Mouse (Mus musculus): ENCODE results near the gene Slc8a2.

Slc8a2 gene

GRCm38 (mm10) chr7:16161302-16161701, 31.7 kb downstream of the Slc8a2 start:
- no peak for DNase-seq (ENCODE audit: extremely low spot score, low read depth, low spot score)

- no peak for DNase-seq (ENCODE audit: extremely low spot score, low read depth, low spot score)
Observed at GRCm38 (mm10) chr7:16162036-16162435, 32.4 kb downstream of the Slc8a2 start.

- DNase-seq (ENCODE audit: extremely low spot score, low read depth, low spot score), result no peak
Observed at GRCm38 (mm10) chr7:16172141-16172581, 42.5 kb downstream of the Slc8a2 start.

GRCm38 (mm10) chr7:16172586-16173140, 43.0 kb downstream of the Slc8a2 start:
- no peak for DNase-seq (ENCODE audit: extremely low spot score, low read depth, low spot score)

GRCm38 (mm10) chr7:16173146-16173545, 43.5 kb downstream of the Slc8a2 start:
- DNase-seq (ENCODE audit: extremely low spot score, low read depth, low spot score), result no peak

GRCm38 (mm10) chr7:16174597-16175541, 45.2 kb downstream of the Slc8a2 start, which contains the start of gene Meis3:
Meis3 (plus strand) TSS chr7:16175090.
- DNase-seq (ENCODE audit: extremely low spot score, low read depth, low spot score), result no peak

GRCm38 (mm10) chr7:16175542-16175931, 45.9 kb downstream of the Slc8a2 start:
- no peak for DNase-seq (ENCODE audit: extremely low spot score, low read depth, low spot score)

GRCm38 (mm10) chr7:16178114-16178513, 48.5 kb downstream of the Slc8a2 start:
- no peak for DNase-seq (ENCODE audit: extremely low spot score, low read depth, low spot score)

- DNase-seq (ENCODE audit: extremely low spot score, low read depth, low spot score), result no peak
Observed at GRCm38 (mm10) chr7:16183663-16184062, 54.0 kb downstream of the Slc8a2 start.

- no peak for DNase-seq (ENCODE audit: extremely low spot score, low read depth, low spot score)
Observed at GRCm38 (mm10) chr7:16187494-16187893, 57.9 kb downstream of the Slc8a2 start.

- DNase-seq (ENCODE audit: extremely low spot score, low read depth, low spot score), result no peak
Observed at GRCm38 (mm10) chr7:16192315-16192714, 62.7 kb downstream of the Slc8a2 start.

GRCm38 (mm10) chr7:16193702-16194101, 64.1 kb downstream of the Slc8a2 start:
- DNase-seq (ENCODE audit: extremely low spot score, low read depth, low spot score), result no peak

GRCm38 (mm10) chr7:16196616-16197015, 67.0 kb downstream of the Slc8a2 start:
- no peak for DNase-seq (ENCODE audit: extremely low spot score, low read depth, low spot score)

- no peak for DNase-seq (ENCODE audit: extremely low spot score, low read depth, low spot score)
Observed at GRCm38 (mm10) chr7:16197166-16197565, 67.5 kb downstream of the Slc8a2 start.

- no peak for DNase-seq (ENCODE audit: extremely low spot score, low read depth, low spot score)
Observed at GRCm38 (mm10) chr7:16198540-16198939, 68.9 kb downstream of the Slc8a2 start.

GRCm38 (mm10) chr7:16201136-16201535, 71.5 kb downstream of the Slc8a2 start:
- no peak for DNase-seq (ENCODE audit: extremely low spot score, low read depth, low spot score)

GRCm38 (mm10) chr7:16202756-16203504, 73.3 kb downstream of the Slc8a2 start:
- no peak for DNase-seq (ENCODE audit: extremely low spot score, low read depth, low spot score)

GRCm38 (mm10) chr7:16203505-16203903, 73.9 kb downstream of the Slc8a2 start:
- DNase-seq (ENCODE audit: extremely low spot score, low read depth, low spot score), result no peak

GRCm38 (mm10) chr7:16204791-16205190, 75.2 kb downstream of the Slc8a2 start:
- DNase-seq (ENCODE audit: extremely low spot score, low read depth, low spot score), result no peak

- DNase-seq (ENCODE audit: extremely low spot score, low read depth, low spot score), result no peak
Observed at GRCm38 (mm10) chr7:16207076-16207475, 77.5 kb downstream of the Slc8a2 start.

- no peak for DNase-seq (ENCODE audit: extremely low spot score, low read depth, low spot score)
Observed at GRCm38 (mm10) chr7:16207496-16207895, 77.9 kb downstream of the Slc8a2 start.
